Comparison of ENCODE assay signal across 8 mouse cellular contexts in the genomic region with DNA sequence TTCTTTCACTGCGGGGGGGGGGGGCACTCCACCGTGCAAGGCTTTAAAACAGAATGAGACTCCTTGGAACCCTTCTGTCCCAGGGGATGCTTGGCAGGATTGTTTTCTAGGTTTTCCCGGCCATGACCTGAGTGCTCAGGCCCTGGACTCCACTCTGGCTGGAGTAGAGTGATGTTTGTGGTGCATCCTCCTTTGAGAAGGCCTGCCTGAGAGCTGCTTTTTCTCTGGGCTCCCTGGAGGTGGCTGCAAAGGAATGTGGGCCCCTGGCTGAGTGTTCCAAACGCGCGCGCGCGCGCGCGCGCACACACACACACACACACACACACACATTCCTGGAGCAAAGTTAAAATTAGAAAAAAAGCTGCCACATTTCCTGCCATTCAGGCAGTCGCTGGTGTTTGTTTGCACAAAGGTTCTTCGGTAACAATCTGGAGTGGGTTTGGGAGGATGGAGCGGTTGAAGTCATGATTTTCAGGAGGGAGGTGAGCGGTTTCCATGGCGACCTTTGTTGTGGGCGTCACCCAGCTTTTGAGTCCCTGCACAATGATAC. TPM values are rescaled to one million over a fixed set of nuclear protein-coding genes. Genes with fewer than 3 reads are reported as not detected.
DNase-seq lines count a peak whose midpoint lies in the region; ATAC-seq and TF ChIP-seq lines count a peak whose summit lies in the region.

No protein-coding gene starts in this region.

- no peaks in the 10 kb centered on the region for H3K9me3 ChIP-seq in forebrain, embryonic 11.5 days (ENCODE audit: control insufficient read depth, low read length)
- H3K9me3 ChIP-seq in heart, embryonic 13.5 days: no peaks in the 10 kb centered on the region
- no peaks in the 10 kb centered on the region for H3K9me3 ChIP-seq in kidney, postnatal 0 days (replicated peaks; ENCODE audit: low read length)
- no peaks in the 10 kb centered on the region for H3K9me3 ChIP-seq in liver, embryonic 12.5 days (replicated peaks)

- H3K27ac ChIP-seq in forebrain, embryonic 11.5 days (ENCODE audit: low read depth, low read length): peak overlapping the region; percentile 64
- peak overlapping the region; percentile 89 for H3K27ac ChIP-seq in heart, embryonic 13.5 days (replicated peaks)
- H3K27ac ChIP-seq in kidney, postnatal 0 days: peak overlapping the region; percentile 68
- no peak overlapping the region for H3K27ac ChIP-seq in liver, embryonic 12.5 days

- H3K4me1 ChIP-seq in forebrain, embryonic 11.5 days (replicated peaks; ENCODE audit: control insufficient read depth, insufficient read depth, low read length): peaks cover 41% of the 10 kb centered on the region
- peaks cover 91% of the 10 kb centered on the region for H3K4me1 ChIP-seq in heart, embryonic 13.5 days
- H3K4me1 ChIP-seq in kidney, postnatal 0 days (replicated peaks; ENCODE audit: insufficient read depth, low read length): peaks cover 46% of the 10 kb centered on the region
- peaks cover 28% of the 10 kb centered on the region for H3K4me1 ChIP-seq in liver, embryonic 12.5 days

- H3K4me3 ChIP-seq in forebrain, embryonic 11.5 days (ENCODE audit: low read depth, low read length): peak overlapping the region; percentile 6; the same call in 1 of the 2 replicates
- peak overlapping the region; percentile 12 for H3K4me3 ChIP-seq in heart, embryonic 13.5 days
- H3K4me3 ChIP-seq in kidney, postnatal 0 days (replicated peaks; ENCODE audit: low read depth, low read length): no peak overlapping the region
- H3K4me3 ChIP-seq in liver, embryonic 12.5 days: no peak overlapping the region

- DNase-seq in brain, adult 2 months (ENCODE audit: low read depth, low spot score): peak; percentile 91
- DNase-seq in forebrain, embryonic 11.5 days (ENCODE audit: low spot score): peak; percentile 71
- DNase-seq in kidney, postnatal 0 days (ENCODE audit: low spot score): peak; percentile 78
- DNase-seq in retina, postnatal 1 day: peak; percentile 63
- no peak for DNase-seq in cerebellum, postnatal 36 days

- no peaks in the 10 kb centered on the region for H3K36me3 ChIP-seq in forebrain, embryonic 11.5 days (ENCODE audit: control insufficient read depth, insufficient read depth, low read length)
- no peaks in the 10 kb centered on the region for H3K36me3 ChIP-seq in heart, embryonic 13.5 days
- H3K36me3 ChIP-seq in kidney, postnatal 0 days (ENCODE audit: insufficient read depth, low read length): no peaks in the 10 kb centered on the region
- H3K36me3 ChIP-seq in liver, embryonic 12.5 days: no peaks in the 10 kb centered on the region

- peak; percentile 61; the same call in 1 of the 2 replicates for ATAC-seq in forebrain, embryonic 11.5 days (replicated peaks; ENCODE audit: low FRiP score)
- no peak for ATAC-seq in heart, embryonic 13.5 days (ENCODE audit: extremely low read depth, insufficient number of reproducible peaks, low FRiP score, low TSS enrichment)
- ATAC-seq in kidney, postnatal 0 days (replicated peaks; ENCODE audit: low FRiP score, low read depth): no peak
- ATAC-seq in liver, embryonic 12.5 days: no peak
- ATAC-seq in megakaryocyte-erythroid progenitor cell, adult 5-6 weeks (replicated peaks; ENCODE audit: low FRiP score, low TSS enrichment, poor library complexity, severe bottlenecking): no peak

- H3K4me2 ChIP-seq in forebrain, embryonic 11.5 days (ENCODE audit: low read depth, low read length, severe bottlenecking): peak overlapping the region; percentile 39; the same call in 1 of the 2 replicates
- H3K4me2 ChIP-seq in heart, embryonic 13.5 days: peak overlapping the region; percentile 55
- H3K4me2 ChIP-seq in kidney, postnatal 0 days (ENCODE audit: low read length): peak overlapping the region; percentile 30
- H3K4me2 ChIP-seq in liver, embryonic 12.5 days: peak overlapping the region; percentile 16; the same call in 1 of the 2 replicates

- WGBS in forebrain, embryonic 11.5 days: 2% methylated on average over 19 of the region's 19 CpGs
- 17% methylated on average over 18 of the region's 19 CpGs for WGBS in heart, embryonic 13.5 days
- WGBS in kidney, postnatal 0 days: 12% methylated on average over 19 of the region's 19 CpGs
- WGBS in liver, embryonic 12.5 days (ENCODE audit: insufficient replicate concordance): 43% methylated on average over 19 of the region's 19 CpGs

- no peak; the same call in 1 of the 2 replicates for TF ChIP-seq CTCF in kidney, postnatal 0 days (IDR thresholded peaks at IDR 0.05; ENCODE audit: low read depth)

- H3K9ac ChIP-seq in forebrain, embryonic 11.5 days (ENCODE audit: low read length): peak overlapping the region; percentile 51
- H3K9ac ChIP-seq in heart, embryonic 13.5 days: peak overlapping the region; percentile 72
- H3K9ac ChIP-seq in kidney, postnatal 0 days (ENCODE audit: low read depth, low read length): no peak overlapping the region
- H3K9ac ChIP-seq in liver, embryonic 12.5 days: no peak overlapping the region

- H3K27me3 ChIP-seq in forebrain, embryonic 11.5 days (ENCODE audit: control insufficient read depth, insufficient read depth, low read length): no peaks in the 10 kb centered on the region
- no peaks in the 10 kb centered on the region for H3K27me3 ChIP-seq in heart, embryonic 13.5 days (replicated peaks)
- no peaks in the 10 kb centered on the region for H3K27me3 ChIP-seq in kidney, postnatal 0 days (ENCODE audit: insufficient read depth, low read length)
- H3K27me3 ChIP-seq in liver, embryonic 12.5 days (replicated peaks): peaks cover 14% of the 10 kb centered on the region

RNA-seq across cellular contexts. Expression of gene Sh3bp4, which starts 22.3 kb away (rescaled TPM):
- 29.3 and 30.2 TPM in 2 replicates for polyA plus RNA-seq in forebrain, embryonic 11.5 days (2014; fragmentation: Nextera tagmentation; extraction: Ambion mirVana)
- polyA plus RNA-seq in heart, embryonic 13.5 days (2015; fragmentation: Nextera tagmentation; extraction: Ambion mirVana): 19.2 and 19.6 TPM in 2 replicates
- 22.7 and 24.9 TPM in 2 replicates for polyA plus RNA-seq in kidney, postnatal 0 days (2015; fragmentation: Nextera tagmentation; extraction: Ambion mirVana)
- 1.7 and 2.3 TPM in 2 replicates for polyA plus RNA-seq in liver, embryonic 12.5 days (2016; fragmentation: Nextera tagmentation; extraction: Ambion mirVana)
- not detected in 2 replicates for total RNA-seq in megakaryocyte-erythroid progenitor cell, adult 5-6 weeks (2014; fragmentation: Nextera tagmentation)
- total RNA-seq in megakaryocyte-erythroid progenitor cell, adult 5-6 weeks (2017): 0.08 TPM in 1 of 2 replicates, not detected in the other

Comparison
In these comparisons a context has a peak if more than half of its experiments do, and no peak if none do; other contexts are left out.
1. DNase-seq: peak in brain, adult 2 months (single experiment), forebrain, embryonic 11.5 days (single experiment), kidney, postnatal 0 days (single experiment) and retina, postnatal 1 day (single experiment); none in cerebellum, postnatal 36 days (0 of 2).
2. H3K4me3 ChIP-seq: peak in forebrain, embryonic 11.5 days (single experiment) and heart, embryonic 13.5 days (single experiment); none in kidney, postnatal 0 days (single experiment) and liver, embryonic 12.5 days (single experiment).
3. H3K9ac ChIP-seq: peak in forebrain, embryonic 11.5 days (single experiment) and heart, embryonic 13.5 days (single experiment); none in kidney, postnatal 0 days (single experiment) and liver, embryonic 12.5 days (single experiment).
4. Peak in every context shown above with its lines, with median percentiles within 50 percentile points of each other: H3K4me2 ChIP-seq.